Mouse (Mus musculus) limb, embryonic 13.5 days (tissue): ENCODE measurements around the gene Tbca. TPM values are rescaled to one million over a fixed set of nuclear protein-coding genes. Genes with fewer than 3 reads are reported as not detected.

Source experiments
- ATAC-seq: fragments of 200-750 bp; cut with Nextera tagmentation; 2 replicates; pipeline ENCODE4 v1.8.0; 2017; ENCODE audit warnings: low read depth, moderate number of reproducible peaks, moderate TSS enrichment; ENCODE audit not compliant: low FRiP score
- H3K27ac ChIP-seq: fragments of 300-500 bp; sonication (generic); 2 replicates; pipeline ENCODE4 v1.5.1; 2015; ENCODE audit warnings: inconsistent platforms, mild to moderate bottlenecking, moderate library complexity
- H3K27me3 ChIP-seq: fragments of 300-500 bp; sonication (generic); 2 replicates; pipeline ENCODE4 v1.6.1; 2015; ENCODE audit warnings: mild to moderate bottlenecking, inconsistent platforms
- H3K36me3 ChIP-seq: fragments of 300-500 bp; sonication (generic); 2 replicates; pipeline ENCODE4 v1.6.1; 2015; ENCODE audit warnings: inconsistent platforms, mild to moderate bottlenecking, moderate library complexity
- H3K4me1 ChIP-seq: fragments of 300-500 bp; sonication (generic); 2 replicates; pipeline ENCODE4 v1.6.1; 2015; ENCODE audit warnings: inconsistent platforms
- H3K4me2 ChIP-seq: fragments of 300-500 bp; sonication (generic); replicated peaks from 2 replicates; pipeline ENCODE4 v1.6.1; 2015; ENCODE audit warnings: inconsistent platforms, mild to moderate bottlenecking, moderate library complexity
- H3K4me3 ChIP-seq: fragments of 300-500 bp; sonication (generic); 2 replicates; pipeline ENCODE4 v1.5.1; 2015; ENCODE audit warnings: moderate library complexity, mild to moderate bottlenecking, inconsistent platforms
- H3K9ac ChIP-seq: fragments of 300-500 bp; sonication (generic); 2 replicates; pipeline ENCODE4 v1.6.1; 2015; ENCODE audit warnings: mild to moderate bottlenecking, inconsistent platforms
- H3K9me3 ChIP-seq: fragments of 300-500 bp; sonication (generic); 2 replicates; pipeline ENCODE4 v1.6.1; 2016; ENCODE audit warnings: inconsistent platforms
- WGBS: fragments of 180-500 bp; shearing (Covaris S2); methylation state at CpG from one replicate; pipeline ENCODE4 v1.1.7; 2015; 5-methylcytosine and 5-hydroxymethylcytosine counted together
- polyA plus RNA-seq: library from polyadenylated mRNA; unstranded; fragments of >200 nt; fragmentation: Nextera tagmentation; extraction: Ambion mirVana; gene quantifications from 2 replicates; pipeline ENCODE4 v1.2.1, GENCODE M21; 2015

Gene Tbca
- polyA plus RNA-seq, 1 experiment from 2014 or later: 256 TPM

DNA sequence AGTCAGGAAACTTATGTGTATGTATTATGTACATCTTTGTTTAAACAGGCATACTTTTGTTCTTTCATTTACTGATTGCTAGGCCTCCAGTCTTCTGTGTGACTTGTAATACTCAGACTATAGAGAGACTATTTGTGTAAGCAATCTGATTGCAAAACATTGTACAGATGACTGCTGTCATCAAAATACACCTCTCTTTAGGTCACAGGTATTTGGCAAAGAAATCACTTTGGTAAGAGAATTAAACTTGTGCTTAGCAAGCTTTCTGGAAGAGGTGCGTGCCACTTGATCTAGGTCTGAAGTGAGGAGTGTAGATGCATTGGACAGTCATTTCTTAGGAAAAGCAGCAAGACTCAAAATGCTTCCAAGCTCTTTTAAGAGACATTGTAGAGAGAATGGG, 22.7 kb downstream of the Tbca start:
- WGBS: 98% methylated on average over 1 of the region's 1 CpGs
- H3K9ac ChIP-seq: no peak overlapping the region
- H3K27me3 ChIP-seq: no peaks in the 10 kb centered on the region
- H3K4me3 ChIP-seq: no peak overlapping the region
- ATAC-seq: no peak
- no peaks in the 10 kb centered on the region for H3K36me3 ChIP-seq
- H3K4me1 ChIP-seq: peaks cover 11% of the 10 kb centered on the region
- H3K27ac ChIP-seq: no peak overlapping the region
- H3K9me3 ChIP-seq: no peaks in the 10 kb centered on the region
- H3K4me2 ChIP-seq: no peak overlapping the region

DNA sequence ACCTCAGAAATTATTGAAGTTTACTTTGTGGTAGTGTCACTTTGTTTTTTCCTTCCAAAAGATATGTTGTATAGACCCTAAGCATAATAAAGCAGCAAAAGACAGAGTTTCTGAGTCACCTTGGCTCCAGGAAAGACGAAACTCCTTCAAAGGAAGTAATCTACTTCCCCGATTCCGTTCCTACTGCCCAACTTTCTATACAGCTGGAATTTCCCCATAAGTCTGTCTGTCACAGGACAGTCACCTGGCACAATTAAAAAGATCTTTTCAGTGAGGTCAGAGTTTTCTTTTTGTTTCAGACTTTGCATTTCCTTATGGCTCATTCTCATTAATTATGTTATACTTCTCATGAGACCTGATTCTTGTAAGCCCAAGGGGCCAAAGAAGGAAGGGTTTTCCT, 25.1 kb downstream of the Tbca start:
- Histone ChIP-seq H3K4me1 (peaks cover 19% of the 10 kb centered on the region; the same call in 1 of the 2 replicates), H3K36me3 (no peaks in the 10 kb centered on the region), H3K27me3 (no peaks in the 10 kb centered on the region), H3K9me3 (no peaks in the 10 kb centered on the region), H3K9ac (no peak overlapping the region), H3K4me2 (no peak overlapping the region), H3K4me3 (no peak overlapping the region), H3K27ac (no peak overlapping the region)
- no peak for ATAC-seq
- 63% methylated on average over 3 of the region's 3 CpGs for WGBS

DNA sequence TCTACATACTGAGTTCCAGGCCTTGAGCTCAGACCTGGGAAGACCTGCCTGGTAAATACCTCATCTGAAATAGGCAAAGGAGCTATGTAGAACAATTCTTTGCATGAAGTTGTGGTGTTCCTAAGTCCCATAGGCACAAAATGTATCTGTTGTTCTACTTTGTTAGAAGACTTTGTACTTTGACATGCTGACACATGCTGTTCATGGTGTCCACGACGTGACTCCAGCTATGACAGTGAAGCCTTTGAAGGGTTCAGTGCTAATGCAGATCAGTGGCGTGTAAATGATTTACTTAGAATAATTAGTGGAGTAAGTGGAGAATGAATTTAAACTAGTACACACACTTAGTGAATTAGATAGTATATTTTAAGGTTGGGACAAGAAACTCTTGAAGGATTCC, 31.8 kb downstream of the Tbca start:
- Histone ChIP-seq H3K27me3 (no peaks in the 10 kb centered on the region), H3K4me3 (no peak overlapping the region), H3K9ac (no peak overlapping the region), H3K36me3 (peaks cover 9% of the 10 kb centered on the region; the same call in 1 of the 2 replicates), H3K9me3 (no peaks in the 10 kb centered on the region), H3K27ac (no peak overlapping the region), H3K4me2 (no peak overlapping the region), H3K4me1 (peaks cover 15% of the 10 kb centered on the region; the same call in 1 of the 2 replicates)
- ATAC-seq: no peak
- 86% methylated on average over 3 of the region's 3 CpGs for WGBS

DNA sequence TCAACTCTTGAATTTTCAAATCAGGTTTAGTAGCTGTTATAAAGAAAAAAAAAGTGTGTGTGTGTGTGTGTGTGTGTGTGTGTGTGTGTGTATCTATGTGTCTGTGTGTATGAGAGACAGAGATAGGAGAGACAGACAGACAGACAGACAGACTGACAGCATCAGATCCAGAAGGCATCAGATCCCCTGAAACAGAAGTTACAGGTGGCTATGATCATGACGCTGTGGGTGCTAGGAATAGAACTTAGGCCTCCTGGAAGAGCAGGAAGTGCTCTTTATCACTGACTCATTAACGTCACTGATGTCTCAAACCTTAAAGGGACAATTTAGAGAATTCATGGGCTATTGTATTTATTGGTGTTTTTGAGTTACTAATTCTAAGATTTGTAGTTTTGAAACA, 32.2 kb downstream of the Tbca start:
- WGBS: 65% methylated on average over 2 of the region's 2 CpGs
- Histone ChIP-seq H3K4me3 (no peak overlapping the region), H3K9ac (no peak overlapping the region), H3K27me3 (no peaks in the 10 kb centered on the region), H3K36me3 (peaks cover 9% of the 10 kb centered on the region; the same call in 1 of the 2 replicates), H3K27ac (no peak overlapping the region), H3K4me1 (peaks cover 15% of the 10 kb centered on the region; the same call in 1 of the 2 replicates), H3K4me2 (no peak overlapping the region), H3K9me3 (no peaks in the 10 kb centered on the region)
- no peak for ATAC-seq

DNA sequence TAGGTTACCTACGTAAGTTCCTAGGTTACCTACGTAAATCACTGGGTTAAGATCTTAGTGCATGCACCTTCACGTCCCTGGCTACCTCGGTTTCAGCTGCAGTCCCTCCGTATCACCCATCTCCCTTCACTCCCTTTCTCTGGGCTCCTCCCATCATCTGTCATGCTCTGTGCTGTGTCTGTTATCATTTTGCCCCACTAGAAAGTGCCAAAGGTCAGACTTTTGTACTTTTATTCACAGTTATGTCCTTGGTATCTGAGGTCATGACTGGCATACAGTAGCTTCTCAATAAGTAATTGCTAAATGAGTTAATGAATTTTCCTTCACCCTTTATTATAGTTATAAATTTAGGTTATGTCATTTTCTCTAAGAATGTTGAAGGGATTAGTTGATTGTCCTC, 37.7 kb downstream of the Tbca start:
- Histone ChIP-seq H3K27ac (no peak overlapping the region), H3K9me3 (no peaks in the 10 kb centered on the region), H3K27me3 (no peaks in the 10 kb centered on the region), H3K4me2 (no peak overlapping the region), H3K4me3 (no peak overlapping the region), H3K36me3 (peaks cover 9% of the 10 kb centered on the region; the same call in 1 of the 2 replicates), H3K4me1 (peaks cover 19% of the 10 kb centered on the region), H3K9ac (no peak overlapping the region)
- WGBS: 90% methylated on average over 5 of the region's 5 CpGs
- ATAC-seq: no peak

DNA sequence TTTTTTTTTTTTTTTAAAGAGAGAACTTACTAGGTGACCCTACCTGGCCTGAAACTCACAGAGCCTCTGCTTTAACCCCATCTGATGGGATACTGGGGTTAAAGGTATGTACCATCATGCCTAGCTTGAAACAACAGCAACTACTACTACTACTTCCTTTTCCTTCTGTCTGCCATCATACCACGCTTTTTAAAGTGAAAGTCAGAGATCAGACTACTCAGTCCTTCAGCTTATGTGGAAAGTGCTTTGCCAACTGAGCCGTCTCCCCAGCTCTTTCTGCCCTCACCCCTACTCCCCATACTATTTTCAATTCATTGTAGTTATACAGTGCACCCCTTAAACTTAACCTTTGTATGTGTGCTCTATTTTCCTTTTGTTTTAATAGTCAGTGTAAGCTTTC, 38.3 kb downstream of the Tbca start:
- Histone ChIP-seq H3K9me3 (no peaks in the 10 kb centered on the region), H3K4me2 (no peak overlapping the region), H3K4me1 (peaks cover 19% of the 10 kb centered on the region), H3K4me3 (no peak overlapping the region), H3K9ac (no peak overlapping the region), H3K36me3 (peaks cover 9% of the 10 kb centered on the region; the same call in 1 of the 2 replicates), H3K27ac (no peak overlapping the region), H3K27me3 (no peaks in the 10 kb centered on the region)
- ATAC-seq: no peak
- 71% methylated on average over 2 of the region's 2 CpGs for WGBS

DNA sequence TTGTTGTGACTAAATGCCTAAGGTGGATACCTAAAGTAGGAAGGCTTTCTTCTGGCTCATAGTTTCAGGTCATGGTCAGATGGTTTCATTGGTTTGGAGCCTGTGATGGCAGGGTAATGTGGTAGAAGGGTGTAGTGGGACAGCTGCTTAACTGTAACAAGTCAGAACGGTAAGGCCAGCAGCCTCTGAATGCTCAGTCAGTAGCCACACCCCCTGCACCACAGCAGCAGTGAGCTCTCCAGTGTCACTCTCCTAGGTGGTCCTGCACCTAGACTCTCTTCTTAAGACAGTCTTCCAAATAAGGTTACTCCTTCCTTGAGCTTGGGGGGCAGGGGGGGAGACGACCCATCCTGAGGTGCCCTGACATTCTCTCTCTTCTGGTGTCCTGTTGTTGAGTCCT, 39.1 kb downstream of the Tbca start:
- peaks cover 15% of the 10 kb centered on the region for H3K36me3 ChIP-seq
- H3K4me1 ChIP-seq: peaks cover 19% of the 10 kb centered on the region
- H3K4me2 ChIP-seq: no peak overlapping the region
- H3K9me3 ChIP-seq: no peaks in the 10 kb centered on the region
- no peak overlapping the region for H3K9ac ChIP-seq
- no peaks in the 10 kb centered on the region for H3K27me3 ChIP-seq
- no peak overlapping the region for H3K27ac ChIP-seq
- 43% methylated on average over 2 of the region's 2 CpGs for WGBS
- H3K4me3 ChIP-seq: no peak overlapping the region
- no peak for ATAC-seq

DNA sequence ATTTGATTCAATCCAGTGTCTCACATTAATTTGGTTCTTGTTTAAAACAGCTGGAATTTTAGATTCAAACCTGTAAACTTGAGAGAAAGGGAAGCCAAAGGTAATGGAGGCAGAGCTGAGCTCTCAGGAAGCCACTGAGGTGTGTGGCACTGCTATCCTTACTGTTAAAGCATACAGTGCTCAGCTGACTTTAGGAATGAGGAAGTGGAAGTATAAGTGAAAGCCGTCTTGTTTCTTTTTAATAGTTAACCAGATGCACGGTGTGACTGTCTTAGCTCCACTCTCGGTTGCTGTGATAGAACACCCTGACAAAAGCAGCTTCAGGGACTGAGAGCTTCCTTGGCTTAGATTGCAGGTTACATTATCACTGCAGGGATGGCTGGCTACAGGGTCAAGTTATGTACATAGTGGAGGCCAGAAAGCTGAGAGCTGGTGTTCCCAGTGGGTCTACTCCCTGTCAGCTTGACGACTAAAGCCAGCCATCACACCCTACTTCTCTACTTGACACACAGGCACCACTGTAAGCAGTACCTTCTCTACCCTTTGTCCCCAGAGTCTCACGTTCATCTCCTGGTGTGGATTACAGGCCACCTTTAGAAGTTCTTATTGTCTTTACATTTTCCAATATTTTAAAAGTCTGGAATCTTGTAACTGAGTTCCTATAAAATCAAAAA, 49.5 kb downstream of the Tbca start:
- H3K36me3 ChIP-seq: peaks cover 49% of the 10 kb centered on the region
- ATAC-seq: no peak
- no peak overlapping the region for H3K9ac ChIP-seq
- no peaks in the 10 kb centered on the region for H3K9me3 ChIP-seq
- H3K4me2 ChIP-seq: no peak overlapping the region
- H3K4me3 ChIP-seq: no peak overlapping the region
- H3K4me1 ChIP-seq: 0 out of 2 replicates have a peak, but pooled peaks cover 2% of the 10 kb centered on the region
- WGBS: 70% methylated on average over 5 of the region's 5 CpGs
- no peaks in the 10 kb centered on the region for H3K27me3 ChIP-seq
- H3K27ac ChIP-seq: no peak overlapping the region

DNA sequence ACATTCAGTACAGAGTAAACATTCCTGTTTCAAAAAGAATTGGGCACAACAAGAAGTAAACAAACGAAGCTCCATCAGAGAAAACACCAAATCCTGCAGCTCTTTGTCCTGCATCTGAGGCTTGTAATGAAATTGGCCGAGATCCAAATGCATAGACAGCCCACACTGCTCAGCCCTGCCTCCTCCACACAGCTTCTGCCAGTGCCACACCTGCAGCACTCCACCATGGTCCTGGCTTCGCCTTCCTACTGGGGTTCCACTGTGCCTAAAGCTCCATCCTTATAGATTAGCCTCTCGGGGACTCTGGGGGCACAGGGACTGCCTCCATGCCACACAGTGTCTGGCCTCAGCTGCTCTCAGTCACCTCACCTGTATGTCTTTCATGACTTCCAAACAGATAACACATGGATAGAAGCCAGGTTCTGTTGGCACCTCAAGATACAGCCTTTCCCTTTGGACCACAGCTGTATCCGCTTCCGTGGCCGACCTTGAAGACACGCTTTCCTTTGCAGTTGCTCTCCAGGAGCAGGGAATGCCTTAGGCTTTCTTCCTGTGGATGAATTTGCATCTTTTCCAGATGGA, 50.1 kb downstream of the Tbca start:
- Histone ChIP-seq H3K27ac (no peak overlapping the region), H3K4me3 (no peak overlapping the region), H3K36me3 (peaks cover 48% of the 10 kb centered on the region), H3K9me3 (no peaks in the 10 kb centered on the region), H3K4me1 (0 out of 2 replicates have a peak, but pooled peaks cover 2% of the 10 kb centered on the region), H3K9ac (no peak overlapping the region), H3K27me3 (no peaks in the 10 kb centered on the region), H3K4me2 (no peak overlapping the region)
- ATAC-seq: no peak
- 82% methylated on average over 8 of the region's 8 CpGs for WGBS

DNA sequence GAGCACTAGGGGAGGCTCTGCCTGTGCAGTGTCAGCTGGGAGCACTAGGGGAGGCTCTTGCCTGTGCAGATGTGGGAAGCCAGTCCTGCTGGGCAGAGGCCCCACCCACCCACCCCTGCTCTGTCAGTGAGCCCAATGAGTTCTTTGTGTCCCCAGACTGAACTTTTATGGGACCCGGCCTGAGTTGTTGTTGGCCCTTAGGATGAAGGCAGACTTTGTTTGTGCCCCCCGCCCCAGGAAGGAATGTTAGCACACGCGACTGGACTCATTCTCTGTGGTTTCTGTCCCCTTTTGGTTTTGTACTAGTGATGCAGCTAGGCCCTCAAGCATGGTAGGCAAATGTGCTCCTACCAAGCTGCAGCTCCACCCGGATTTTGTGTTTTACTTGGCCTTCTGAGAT, 54.5 kb downstream of the Tbca start:
- Histone ChIP-seq H3K9ac (no peak overlapping the region), H3K36me3 (peaks cover 40% of the 10 kb centered on the region), H3K9me3 (no peaks in the 10 kb centered on the region), H3K27me3 (no peaks in the 10 kb centered on the region), H3K27ac (no peak overlapping the region; the same call in 1 of the 2 replicates), H3K4me2 (no peak overlapping the region), H3K4me1 (0 out of 2 replicates have a peak, but pooled peaks cover 2% of the 10 kb centered on the region), H3K4me3 (no peak overlapping the region)
- WGBS: 74% methylated on average over 5 of the region's 5 CpGs
- ATAC-seq: no peak

DNA sequence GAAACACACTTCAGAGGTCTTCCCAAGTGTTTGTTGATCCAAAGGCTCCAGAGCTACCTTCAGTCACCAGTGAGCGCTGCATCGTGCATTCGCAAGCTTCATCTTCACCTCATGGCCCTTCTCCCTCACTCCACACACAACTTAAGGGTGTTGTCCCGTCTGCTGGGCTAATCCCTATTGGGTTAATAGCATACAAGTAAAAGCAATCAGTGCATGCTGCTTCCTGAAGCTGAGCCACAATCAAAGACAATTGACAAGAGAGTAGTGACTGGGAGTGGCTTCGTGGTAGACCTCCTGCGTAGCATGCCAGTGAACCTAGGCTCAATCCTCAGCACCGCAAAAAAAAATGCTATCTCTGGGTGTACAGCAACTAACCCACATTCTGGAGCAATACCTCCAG, 59.2 kb downstream of the Tbca start:
- ATAC-seq: no peak

DNA sequence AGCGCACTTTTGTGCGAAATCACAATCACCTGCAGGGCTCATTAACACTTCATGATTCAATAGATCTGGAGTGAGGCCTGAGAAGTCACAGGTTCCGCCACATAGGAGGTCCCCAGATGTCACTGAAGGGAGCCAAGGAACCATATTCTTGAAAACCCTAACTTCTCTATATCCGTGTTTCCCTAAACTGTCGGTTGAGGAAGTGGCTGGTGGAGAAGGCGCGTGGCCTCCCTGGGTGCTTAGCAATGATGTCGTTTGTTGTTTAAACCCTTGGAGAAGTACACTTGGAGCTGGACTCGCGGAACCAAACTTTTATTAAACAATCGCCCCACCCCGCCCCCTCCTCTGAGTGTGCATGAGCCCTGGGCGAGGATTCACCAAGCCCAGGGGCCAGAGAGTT, 60.6 kb downstream of the Tbca start:
- Histone ChIP-seq H3K9me3 (no peaks in the 10 kb centered on the region), H3K4me1 (no peaks in the 10 kb centered on the region), H3K27me3 (0 out of 2 replicates have a peak, but pooled peaks cover 3% of the 10 kb centered on the region), H3K9ac (no peak overlapping the region), H3K4me2 (no peak overlapping the region), H3K4me3 (no peak overlapping the region), H3K27ac (no peak overlapping the region), H3K36me3 (0 out of 2 replicates have a peak, but pooled peaks cover 5% of the 10 kb centered on the region)
- ATAC-seq: no peak
- WGBS: 54% methylated on average over 13 of the region's 13 CpGs

More for the DNA sequence above, 59.2 kb downstream of the Tbca start:
- WGBS: 73% methylated on average over 7 of the region's 7 CpGs
- Histone ChIP-seq H3K9ac (no peak overlapping the region), H3K27me3 (no peaks in the 10 kb centered on the region), H3K4me2 (no peak overlapping the region), H3K36me3 (peaks cover 15% of the 10 kb centered on the region), H3K4me3 (no peak overlapping the region), H3K9me3 (no peaks in the 10 kb centered on the region), H3K4me1 (no peaks in the 10 kb centered on the region), H3K27ac (no peak overlapping the region)
